ENCODE assay signal across 10 mouse cellular contexts in the genomic region with DNA sequence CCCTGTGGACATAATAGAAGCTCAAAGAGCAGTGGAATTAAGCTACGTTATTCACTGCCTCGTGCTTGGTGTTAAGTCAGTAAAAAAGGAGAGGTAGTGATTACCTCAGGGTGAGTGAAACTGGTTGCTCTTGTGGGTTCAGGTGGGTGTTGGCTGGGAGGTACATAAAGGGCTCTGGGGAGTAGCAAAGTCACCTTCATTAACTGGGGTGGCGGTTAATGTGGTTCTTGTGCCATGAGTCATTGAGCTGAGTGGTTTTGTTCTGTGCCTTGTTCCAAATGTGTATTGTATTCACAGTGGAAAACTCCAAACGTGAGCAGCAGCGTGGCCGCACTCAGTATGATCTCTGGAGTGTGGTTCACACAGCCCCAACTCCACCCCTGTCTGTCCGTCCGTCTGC.
A peak's percentile ranks its signal among the peaks of the same experiment; 100 is the strongest.
DNase-seq lines count a peak whose midpoint lies in the region; ATAC-seq and TF ChIP-seq lines count a peak whose summit lies in the region.
"Had no signal": no experiment of that assay in that cellular context is flagged by ENCODE, and none has a peak within 500 bp of the region (broad histone marks: within the 10 kb centered on the region; RNA-seq: fewer than 3 reads in every experiment).

No protein-coding gene starts in this region.

- 0 out of 2 replicates have a peak overlapping the region, but pooled peaks have one; percentile 0 for H3K27ac ChIP-seq in intestine, embryonic 15.5 days
- no peak overlapping the region for H3K27ac ChIP-seq in intestine, postnatal 0 days (ENCODE audit: low read depth, low read length)
- H3K27ac ChIP-seq in MEL (ENCODE audit: control insufficient read depth, low read depth, low read length): peak overlapping the region; percentile 92
- H3K27ac ChIP-seq in embryonic facial prominence, embryonic 10.5 days (replicated peaks): 0 out of 2 replicates have a peak overlapping the region, but pooled peaks have one; percentile 2
- H3K27ac ChIP-seq in midbrain, embryonic 13.5 days: no peak overlapping the region
- H3K27ac ChIP-seq: hindbrain, embryonic 15.5 days had no signal

- peaks cover 25% of the 10 kb centered on the region for H3K4me1 ChIP-seq in intestine, embryonic 15.5 days (replicated peaks)
- no peaks in the 10 kb centered on the region for H3K4me1 ChIP-seq in intestine, postnatal 0 days (replicated peaks; ENCODE audit: control insufficient read depth, insufficient read depth, low read length)
- H3K4me1 ChIP-seq in MEL (ENCODE audit: control insufficient read depth in 1 of 2, insufficient read depth in 2 of 2, low read length in 2 of 2): peaks cover 66 to 80% of the 10 kb centered on the region in 2 experiments
- peaks cover 53% of the 10 kb centered on the region for H3K4me1 ChIP-seq in embryonic facial prominence, embryonic 10.5 days
- peaks cover 23% of the 10 kb centered on the region for H3K4me1 ChIP-seq in midbrain, embryonic 13.5 days (replicated peaks)

- no peak overlapping the region for H3K4me3 ChIP-seq in intestine, embryonic 15.5 days (replicated peaks)
- H3K4me3 ChIP-seq in intestine, postnatal 0 days (ENCODE audit: low read depth, low read length): no peak overlapping the region
- H3K4me3 ChIP-seq in MEL (ENCODE audit: control insufficient read depth in 1 of 2, insufficient read depth in 1 of 2, low read depth in 2 of 2, low read length in 2 of 2): no peak overlapping the region
- H3K4me3 ChIP-seq in embryonic facial prominence, embryonic 10.5 days: no peak overlapping the region
- no peak overlapping the region for H3K4me3 ChIP-seq in midbrain, embryonic 13.5 days (replicated peaks)
- H3K4me3 ChIP-seq: hindbrain, embryonic 15.5 days; megakaryocyte, embryonic 14.5 days had no signal

- no peaks in the 10 kb centered on the region for H3K27me3 ChIP-seq in intestine, embryonic 15.5 days (replicated peaks)
- H3K27me3 ChIP-seq in intestine, postnatal 0 days (replicated peaks; ENCODE audit: control insufficient read depth, insufficient read depth, low read length): no peaks in the 10 kb centered on the region
- H3K27me3 ChIP-seq in MEL (ENCODE audit: control insufficient read depth in 1 of 2, insufficient read depth in 2 of 2, low read length in 2 of 2): no peaks in the 10 kb centered on the region
- H3K27me3 ChIP-seq in embryonic facial prominence, embryonic 10.5 days (replicated peaks; ENCODE audit: low read depth, poor library complexity, severe bottlenecking): no peaks in the 10 kb centered on the region
- no peaks in the 10 kb centered on the region for H3K27me3 ChIP-seq in midbrain, embryonic 13.5 days
- H3K27me3 ChIP-seq: hindbrain, embryonic 15.5 days; megakaryocyte, embryonic 14.5 days had no signal

- peak; percentile 65 for ATAC-seq in intestine, embryonic 15.5 days
- no peak for ATAC-seq in intestine, postnatal 0 days
- ATAC-seq in midbrain, embryonic 13.5 days: no peak

- WGBS in intestine, embryonic 15.5 days: 65% methylated on average over 8 of the region's 8 CpGs
- WGBS in intestine, postnatal 0 days: 53% methylated on average over 8 of the region's 8 CpGs
- WGBS in embryonic facial prominence, embryonic 10.5 days: 82% methylated on average over 8 of the region's 8 CpGs
- 67% methylated on average over 8 of the region's 8 CpGs for WGBS in midbrain, embryonic 13.5 days

- H3K9ac ChIP-seq in intestine, embryonic 15.5 days: no peak overlapping the region
- no peak overlapping the region for H3K9ac ChIP-seq in intestine, postnatal 0 days (ENCODE audit: low read depth, low read length)
- no peak overlapping the region for H3K9ac ChIP-seq in MEL (ENCODE audit: control insufficient read depth, low read depth, low read length, poor library complexity, severe bottlenecking)
- H3K9ac ChIP-seq in midbrain, embryonic 13.5 days (replicated peaks): no peak overlapping the region
- H3K9ac ChIP-seq: hindbrain, embryonic 15.5 days had no signal

- peak; percentile 58 for DNase-seq in MEL (ENCODE audit: low read depth, low spot score)
- no peak for DNase-seq in embryonic facial prominence, embryonic 10.5 days (ENCODE audit: low spot score)
- DNase-seq in lung, postnatal 36 days: peak; percentile 23
- DNase-seq in layer of hippocampus, adult 9-11 months: no peak
- DNase-seq: cerebellum, adult 9-11 months had no signal

- no peaks in the 10 kb centered on the region; the same call in 1 of the 2 replicates for H3K79me2 ChIP-seq in MEL (ENCODE audit: control insufficient read depth, insufficient read depth, low read length, poor library complexity)

- H3K9me3 ChIP-seq in intestine, embryonic 15.5 days: no peaks in the 10 kb centered on the region
- H3K9me3 ChIP-seq in intestine, postnatal 0 days (ENCODE audit: control insufficient read depth): no peaks in the 10 kb centered on the region
- H3K9me3 ChIP-seq in MEL (replicated peaks; ENCODE audit: insufficient read depth, low read length): no peaks in the 10 kb centered on the region
- H3K9me3 ChIP-seq in embryonic facial prominence, embryonic 10.5 days: no peaks in the 10 kb centered on the region
- H3K9me3 ChIP-seq in midbrain, embryonic 13.5 days: no peaks in the 10 kb centered on the region
- H3K9me3 ChIP-seq: hindbrain, embryonic 15.5 days; megakaryocyte, embryonic 14.5 days had no signal

- no peak for TF ChIP-seq POLR2A in MEL (IDR thresholded peaks at IDR 0.05; ENCODE audit: control insufficient read depth in 1 of 2, insufficient read depth in 1 of 2, low read depth in 1 of 2, low read length in 2 of 2, poor library complexity in 1 of 2)

- TF ChIP-seq EP300 in MEL (IDR thresholded peaks at IDR 0.05; ENCODE audit: low read depth in 1 of 2, low read length in 2 of 2): peak in 1 of 2 experiments; percentile 14; a peak in 1 of 4 replicates

- no peaks in the 10 kb centered on the region for H3K36me3 ChIP-seq in intestine, embryonic 15.5 days
- H3K36me3 ChIP-seq in intestine, postnatal 0 days (ENCODE audit: control insufficient read depth, insufficient read depth): no peaks in the 10 kb centered on the region
- peaks cover 0 to 78% of the 10 kb centered on the region in 2 experiments; a peak in 2 of 4 replicates for H3K36me3 ChIP-seq in MEL (ENCODE audit: control insufficient read depth in 1 of 2, insufficient read depth in 2 of 2, low read length in 2 of 2)
- no peaks in the 10 kb centered on the region for H3K36me3 ChIP-seq in embryonic facial prominence, embryonic 10.5 days (replicated peaks)
- H3K36me3 ChIP-seq in midbrain, embryonic 13.5 days: no peaks in the 10 kb centered on the region
- H3K36me3 ChIP-seq: hindbrain, embryonic 15.5 days had no signal

- no peak for TF ChIP-seq CTCF in intestine, postnatal 0 days (IDR thresholded peaks at IDR 0.05; ENCODE audit: low read depth)
- TF ChIP-seq CTCF in MEL (IDR thresholded peaks at IDR 0.05 in 2 of 3, conservative IDR thresholded peaks at IDR 0.05 in 1 of 3; ENCODE audit: control insufficient read depth in 1 of 3, insufficient read depth in 1 of 3, low read depth in 2 of 3, low read length in 3 of 3, poor library complexity in 1 of 3, severe bottlenecking in 1 of 3): no peak

- TF ChIP-seq RAD21 in MEL (IDR thresholded peaks at IDR 0.05; ENCODE audit: low read depth, low read length): no peak

- H3K4me2 ChIP-seq in intestine, embryonic 15.5 days (replicated peaks): no peak overlapping the region
- no peak overlapping the region for H3K4me2 ChIP-seq in intestine, postnatal 0 days (replicated peaks; ENCODE audit: low read depth)
- no peak overlapping the region for H3K4me2 ChIP-seq in midbrain, embryonic 13.5 days (replicated peaks)
- H3K4me2 ChIP-seq: hindbrain, embryonic 15.5 days had no signal

TF ChIP-seq in MEL, 35 proteins besides CTCF, POLR2A, EP300 and RAD21:
- no peak for TF ChIP-seq MYC (IDR thresholded peaks at IDR 0.05; ENCODE audit: low read depth, low read length)
- TF ChIP-seq RCOR1 (IDR thresholded peaks at IDR 0.05; ENCODE audit: low read depth, low read length): 0 out of 2 replicates have a peak, but pooled peaks have one; percentile 27
- peak; percentile 38; the same call in 1 of the 2 replicates for TF ChIP-seq ETS1 (IDR thresholded peaks at IDR 0.05; ENCODE audit: low read depth, low read length)
- TF ChIP-seq ZKSCAN1 (IDR thresholded peaks at IDR 0.05; ENCODE audit: low read depth, low read length): no peak
- TF ChIP-seq KAT2A (conservative IDR thresholded peaks at IDR 0.05; ENCODE audit: low read depth, low read length): no peak
- no peak for TF ChIP-seq ZC3H11A (IDR thresholded peaks at IDR 0.05; ENCODE audit: low read depth, low read length)

Comparison
In these comparisons a context has a peak if more than half of its experiments do, and no peak if none do; other contexts are left out.
1. H3K27ac ChIP-seq: peak in intestine, embryonic 15.5 days (single experiment), MEL (single experiment) and embryonic facial prominence, embryonic 10.5 days (single experiment); none in intestine, postnatal 0 days (single experiment) and midbrain, embryonic 13.5 days (single experiment).
2. DNase-seq: peak in MEL (single experiment) and lung, postnatal 36 days (single experiment); none in embryonic facial prominence, embryonic 10.5 days (single experiment) and layer of hippocampus, adult 9-11 months (single experiment).